Mouse (Mus musculus): ENCODE measurements at regions not wholly inside any gene's neighbourhood (a gene's known extent, or its start where the extent isn't known, plus 50 kb on each side); places are given as distances from the start of the nearest gene placed in this dataset.

- DNase-seq: peak; percentile 55
Observed at GRCm38 (mm10) chr12:25216792-25217516, 120.0 kb upstream of the Id2 start.

GRCm38 (mm10) chr12:25215266-25215665 lies 118.3 kb upstream of the Id2 start:
- no peak for DNase-seq

- DNase-seq: no peak
Observed at GRCm38 (mm10) chr12:25213782-25214478, 117.0 kb upstream of the Id2 start.

GRCm38 (mm10) chr12:25211331-25211730 lies 114.4 kb upstream of the Id2 start:
- no peak for DNase-seq

- no peak for DNase-seq
Observed at GRCm38 (mm10) chr12:25210597-25210996, 113.7 kb upstream of the Id2 start.

- no peak for DNase-seq
Observed at GRCm38 (mm10) chr12:25209333-25209728, 112.4 kb upstream of the Id2 start.

GRCm38 (mm10) chr12:25208670-25209332 lies 111.9 kb upstream of the Id2 start:
- peak; percentile 47 for DNase-seq

- no peak for DNase-seq
Observed at GRCm38 (mm10) chr12:25203371-25204067, 106.6 kb upstream of the Id2 start.

GRCm38 (mm10) chr12:25200161-25200560 lies 103.2 kb upstream of the Id2 start:
- no peak for DNase-seq

- peak; percentile 41 for DNase-seq
Observed at GRCm38 (mm10) chr12:25197757-25198156, 100.8 kb upstream of the Id2 start.

- DNase-seq: no peak
Observed at GRCm38 (mm10) chr12:25196022-25196421, 99.1 kb upstream of the Id2 start.

- no peak for DNase-seq
Observed at GRCm38 (mm10) chr12:25192216-25192615, 95.3 kb upstream of the Id2 start.

- DNase-seq: peak; percentile 41
Observed at GRCm38 (mm10) chr12:25190360-25190759, 93.4 kb upstream of the Id2 start.

GRCm38 (mm10) chr12:25189174-25189761 lies 92.3 kb upstream of the Id2 start:
- DNase-seq: no peak

- DNase-seq: no peak
Observed at GRCm38 (mm10) chr12:25188556-25188955, 91.6 kb upstream of the Id2 start.

GRCm38 (mm10) chr12:25187216-25187615 lies 90.3 kb upstream of the Id2 start:
- DNase-seq: no peak

GRCm38 (mm10) chr12:25182680-25183079 lies 85.7 kb upstream of the Id2 start:
- DNase-seq: no peak

- DNase-seq: no peak
Observed at GRCm38 (mm10) chr12:25181317-25181716, 84.4 kb upstream of the Id2 start.

GRCm38 (mm10) chr12:25180861-25181260 lies 83.9 kb upstream of the Id2 start:
- no peak for DNase-seq

- DNase-seq: no peak
Observed at GRCm38 (mm10) chr12:25180289-25180688, 83.3 kb upstream of the Id2 start.

- DNase-seq: no peak
Observed at GRCm38 (mm10) chr12:25178491-25179115, 81.7 kb upstream of the Id2 start.

GRCm38 (mm10) chr12:25177827-25178226 lies 80.9 kb upstream of the Id2 start:
- no peak for DNase-seq
